Mouse (Mus musculus) 416B (cell line): ENCODE data around the gene Atf7.
A peak's percentile ranks its signal among the peaks of the same experiment; 100 is the strongest.
"Not testable (repeated sequence)": the region's sequence is repeated elsewhere in the genome, so short reads cannot be mapped to it uniquely, and the experiment has no call there.

Source experiments
- DNase-seq: peaks from one replicate; pipeline ENCODE4 v3.0.0; 2011; ENCODE audit warnings: low read depth

The Atf7 gene

DNA sequence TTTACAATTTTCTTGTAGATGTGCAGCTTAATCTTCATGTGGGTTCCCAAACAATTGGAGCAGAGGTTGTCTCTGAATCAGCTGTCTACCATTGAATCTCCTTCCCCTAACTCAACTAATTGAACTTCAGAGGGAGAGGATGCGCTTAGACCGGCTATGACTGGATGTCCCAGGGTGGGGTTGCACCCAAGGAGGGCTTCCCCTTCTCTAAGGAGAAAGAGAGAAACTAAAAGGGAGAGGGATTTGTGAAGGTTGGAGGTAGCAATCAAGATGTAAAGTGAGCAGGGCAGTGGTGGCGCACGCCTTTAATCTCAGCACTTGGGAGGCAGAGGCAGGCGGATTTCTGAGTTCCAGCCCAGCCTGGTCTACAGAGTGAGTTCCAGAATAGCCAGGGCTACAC lies 5.8 kb downstream of the Atf7 start:
- no peak for DNase-seq

DNA sequence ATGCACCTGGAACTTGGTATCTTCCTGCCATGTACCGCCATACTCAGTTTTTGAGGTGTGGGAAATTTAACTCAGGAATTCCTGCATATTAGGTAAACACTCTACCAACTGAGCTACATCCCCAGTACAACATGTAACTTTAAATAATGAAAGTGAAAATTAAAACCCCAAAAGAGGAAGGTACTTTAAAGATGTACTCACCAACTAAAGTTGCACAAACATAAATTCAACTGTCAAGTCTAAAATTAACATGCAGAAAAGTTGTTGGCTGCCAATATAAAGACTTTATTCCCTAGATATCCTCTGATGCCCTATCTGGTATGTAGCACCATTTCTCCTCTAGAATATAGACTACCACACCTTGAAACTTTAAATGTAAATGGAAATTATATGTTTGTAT lies 7.6 kb downstream of the Atf7 start:
- peak; percentile 56 for DNase-seq

DNA sequence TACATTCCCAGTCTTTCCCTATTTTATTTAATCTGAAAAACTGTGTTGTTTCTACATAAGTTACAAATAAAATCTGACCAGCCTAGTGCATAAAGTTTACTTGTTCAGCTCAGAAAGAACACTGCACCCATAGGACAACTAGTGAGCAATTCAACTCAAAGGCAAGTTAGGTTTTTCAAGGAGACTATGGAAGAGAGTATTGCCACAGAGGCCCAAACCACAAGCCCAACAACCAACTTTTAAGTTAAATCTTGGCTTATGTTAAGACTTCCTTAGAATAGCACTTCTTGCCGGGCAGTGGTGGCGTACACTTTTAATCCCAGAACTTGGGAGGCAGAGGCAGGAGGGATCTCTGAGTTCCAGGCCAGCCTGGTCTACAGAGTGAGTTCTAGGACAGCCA lies 9.1 kb downstream of the Atf7 start:
- DNase-seq = peak; percentile 56

DNA sequence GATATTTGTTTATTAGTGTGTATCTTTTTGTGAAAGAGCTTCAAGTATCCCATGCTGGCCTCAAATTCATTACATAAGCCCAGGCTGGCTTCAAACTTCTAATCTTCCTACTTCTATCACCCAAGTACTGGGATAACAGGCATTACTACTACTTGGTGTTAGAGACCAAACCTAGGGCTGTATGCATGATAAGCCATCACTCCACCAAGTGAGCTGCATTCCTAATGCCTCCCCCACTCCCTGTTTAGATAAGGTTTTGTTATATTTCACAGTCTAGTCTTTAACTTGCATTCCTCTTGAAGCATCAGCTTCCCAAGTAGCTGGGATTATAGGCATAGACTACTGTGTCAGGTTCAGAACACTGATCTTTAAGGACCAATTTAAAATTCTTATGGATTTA lies 11.0 kb downstream of the Atf7 start:
- no peak for DNase-seq

DNA sequence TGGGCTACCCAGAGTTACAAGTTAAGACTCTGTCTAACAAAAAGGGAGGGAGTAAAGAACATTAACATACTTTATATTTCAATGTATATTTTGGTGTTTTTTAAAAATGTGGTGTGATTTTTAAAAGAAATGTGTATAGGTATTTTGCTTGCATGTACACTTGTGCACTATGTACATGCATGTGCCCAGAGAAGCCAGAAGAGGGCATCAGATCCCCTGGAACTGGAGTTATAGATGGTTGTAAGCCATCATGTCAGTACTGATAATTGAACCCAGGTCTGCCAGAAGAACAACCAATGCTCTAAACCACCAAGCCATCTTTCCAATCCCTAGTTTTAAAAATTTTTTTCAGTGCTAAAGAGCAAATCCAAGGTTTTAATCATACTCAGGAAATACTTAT lies 12.3 kb downstream of the Atf7 start:
- peak; percentile 37 for DNase-seq

DNA sequence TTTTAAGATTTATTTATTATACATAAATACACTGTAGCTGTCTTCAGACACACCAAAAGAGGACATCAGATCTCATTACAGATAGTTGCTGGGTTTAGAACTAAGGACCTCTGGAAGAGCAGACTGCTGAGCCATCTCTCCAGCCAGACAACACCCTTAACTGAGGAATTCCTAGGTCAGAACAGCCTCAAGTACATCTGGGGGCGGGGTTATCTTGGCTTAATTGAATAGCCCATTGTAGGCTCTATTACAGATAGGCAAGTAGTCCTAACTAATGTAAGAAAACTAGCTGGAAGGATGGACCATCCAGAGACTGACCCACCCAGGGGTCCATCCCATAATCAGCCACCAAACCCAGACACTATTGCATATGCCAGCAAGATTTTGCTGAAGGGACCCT lies 16.7 kb downstream of the Atf7 start:
- DNase-seq = not testable (repeated sequence)

DNA sequence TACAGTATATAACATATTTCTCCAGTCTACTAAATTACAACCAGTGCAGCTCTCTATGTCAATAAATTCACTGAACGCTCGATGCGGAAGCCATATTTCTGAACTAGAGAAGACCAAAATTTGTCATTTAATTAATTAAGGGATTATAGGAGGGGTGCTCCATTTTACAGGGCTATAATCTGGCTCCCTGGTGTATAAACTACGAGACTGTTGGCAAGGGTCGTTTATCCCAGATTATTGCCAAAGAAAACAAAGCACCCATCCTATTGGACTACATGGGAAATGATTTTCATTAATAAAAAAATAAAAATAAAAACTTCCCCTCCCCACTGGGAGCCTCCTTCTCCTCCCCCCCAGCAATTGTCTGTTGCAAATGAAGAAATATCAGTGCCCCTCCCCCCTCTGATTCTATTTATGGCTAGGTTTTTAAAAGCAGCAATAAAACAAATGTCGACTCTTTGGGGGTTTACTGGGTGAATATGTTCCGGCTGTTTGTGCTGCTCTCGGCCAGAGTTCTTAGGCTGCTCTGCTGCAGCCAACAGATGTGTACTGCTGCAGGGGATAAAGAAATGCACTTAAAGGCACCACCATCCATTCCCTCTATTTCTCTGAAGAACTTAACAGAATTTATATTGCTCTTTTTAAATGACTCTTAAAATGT lies 31.1 kb downstream of the Atf7 start:
- DNase-seq = no peak

DNA sequence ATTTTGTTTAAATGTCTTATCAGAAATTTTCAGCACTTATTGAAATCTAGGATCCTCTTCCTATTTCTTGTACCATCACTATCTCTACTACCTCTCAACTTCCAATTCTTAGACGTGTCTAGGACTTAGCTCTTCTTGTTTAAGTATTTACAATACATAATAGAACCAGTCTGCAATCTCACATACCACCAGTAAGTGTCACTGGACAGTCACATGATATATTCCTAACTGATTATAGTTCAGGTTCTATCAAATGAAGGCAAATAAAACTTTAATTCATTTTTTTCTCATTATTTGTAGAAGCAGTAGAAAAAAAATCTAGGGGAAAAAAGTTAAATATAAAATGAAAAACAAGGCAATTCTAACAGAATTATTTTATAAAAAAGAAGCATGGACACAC lies 32.6 kb downstream of the Atf7 start:
- DNase-seq = peak; percentile 63

DNA sequence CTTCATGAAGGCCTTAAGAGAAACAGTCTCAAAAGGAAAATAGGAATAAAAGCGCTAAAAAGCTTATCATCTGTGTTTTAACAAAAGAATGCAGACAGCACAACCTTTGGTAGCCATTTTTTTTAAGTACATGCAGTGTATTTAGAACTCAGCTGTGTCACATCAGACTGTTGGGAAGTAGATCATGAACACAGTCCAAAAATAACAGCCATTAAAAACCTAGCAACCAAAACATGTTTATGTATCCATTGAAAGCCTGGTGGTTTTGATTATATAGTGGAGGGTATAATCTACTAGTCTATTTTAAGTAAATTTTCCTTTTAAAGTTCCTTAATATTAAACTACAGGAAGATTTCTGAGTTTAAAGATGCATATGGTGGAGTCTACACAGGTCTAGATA lies 34.7 kb downstream of the Atf7 start:
- no peak for DNase-seq

DNA sequence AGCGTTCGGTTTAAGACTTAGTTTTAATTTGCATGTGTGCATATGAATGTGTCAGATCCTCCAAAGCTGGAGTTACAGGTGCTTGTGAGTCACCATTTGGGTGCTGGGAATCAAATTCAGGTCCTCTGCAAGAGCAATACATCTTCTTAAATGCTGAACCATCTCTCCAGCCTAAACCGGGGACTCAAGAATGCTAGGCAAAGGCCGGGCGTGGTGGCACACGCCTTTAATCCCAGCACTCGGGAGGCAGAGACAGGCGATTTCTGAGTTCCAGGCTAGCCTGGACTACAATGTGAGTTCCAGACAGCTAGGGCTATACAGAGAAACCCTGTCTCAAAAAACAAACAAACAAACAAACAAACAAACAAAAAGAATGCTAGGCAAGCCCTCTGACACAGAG lies 35.4 kb downstream of the Atf7 start:
- no peak for DNase-seq

DNA sequence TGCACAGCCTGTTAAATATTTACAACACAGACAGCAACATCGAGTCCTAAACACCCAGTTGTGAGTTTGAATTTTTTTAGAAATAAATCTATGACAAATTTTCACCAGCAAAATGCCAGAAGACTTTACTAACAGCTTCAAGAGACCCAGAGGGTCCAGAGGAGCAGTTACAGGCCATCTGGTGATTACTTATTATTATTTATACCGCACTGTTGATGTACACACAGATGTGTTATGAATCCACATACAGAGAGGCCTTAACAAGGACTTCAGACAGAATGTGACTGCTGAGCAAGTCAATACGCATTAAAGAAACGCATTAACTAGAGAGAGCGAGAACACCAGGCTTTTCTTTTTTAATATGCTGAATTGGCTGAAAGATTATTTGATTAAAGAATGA lies 39.8 kb downstream of the Atf7 start:
- DNase-seq = no peak

DNA sequence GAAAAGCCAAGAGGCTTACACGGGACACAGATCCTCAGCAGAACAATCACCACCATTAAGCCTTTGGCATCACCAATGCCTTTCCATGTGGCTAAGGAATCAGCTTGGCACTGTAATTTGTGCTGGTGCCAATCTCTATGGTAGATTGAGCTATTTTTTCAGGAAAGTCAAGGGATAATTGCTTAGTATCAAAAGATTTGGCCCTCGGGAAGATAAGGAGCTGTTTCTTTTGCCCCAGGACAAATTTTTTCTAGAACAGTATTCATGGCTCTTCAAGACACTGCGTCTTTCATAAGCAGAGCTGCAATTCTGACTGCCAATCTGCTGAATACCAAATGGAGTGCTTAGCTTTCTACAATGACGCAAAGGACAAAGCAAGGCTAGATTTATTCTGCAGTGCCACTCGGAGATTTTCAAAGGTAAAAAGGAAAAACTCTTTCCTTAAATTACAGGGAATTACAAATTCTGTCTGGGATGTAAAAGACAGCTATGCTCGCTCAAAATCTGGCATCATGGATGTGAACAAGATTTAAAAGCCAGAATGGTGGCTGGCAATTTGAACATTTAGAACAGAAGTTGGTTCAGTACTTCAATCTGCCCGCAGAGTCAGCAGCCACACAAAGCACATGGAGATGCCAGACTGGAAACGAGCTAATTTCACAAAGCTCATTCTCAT lies 41.4 kb downstream of the Atf7 start:
- no peak for DNase-seq

DNA sequence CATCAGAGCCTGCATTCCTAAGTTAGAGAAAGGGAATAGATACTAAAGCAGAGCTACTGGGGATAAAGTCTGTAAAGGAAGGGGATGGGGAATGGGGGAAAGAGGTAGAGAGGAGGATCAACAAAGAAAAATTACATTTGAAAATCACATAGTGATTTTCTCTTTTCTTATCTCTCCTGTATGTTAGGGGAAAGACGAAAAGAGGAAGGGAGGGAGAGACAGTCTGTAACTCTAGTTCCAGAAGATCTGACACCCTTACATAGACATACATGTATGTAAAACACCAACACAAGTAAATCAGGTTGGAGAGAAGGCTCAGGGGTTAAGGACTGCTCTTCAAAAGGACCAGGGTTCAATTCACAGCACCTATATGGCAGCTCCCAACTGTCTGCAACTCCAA lies 44.1 kb downstream of the Atf7 start:
- no peak for DNase-seq

DNA sequence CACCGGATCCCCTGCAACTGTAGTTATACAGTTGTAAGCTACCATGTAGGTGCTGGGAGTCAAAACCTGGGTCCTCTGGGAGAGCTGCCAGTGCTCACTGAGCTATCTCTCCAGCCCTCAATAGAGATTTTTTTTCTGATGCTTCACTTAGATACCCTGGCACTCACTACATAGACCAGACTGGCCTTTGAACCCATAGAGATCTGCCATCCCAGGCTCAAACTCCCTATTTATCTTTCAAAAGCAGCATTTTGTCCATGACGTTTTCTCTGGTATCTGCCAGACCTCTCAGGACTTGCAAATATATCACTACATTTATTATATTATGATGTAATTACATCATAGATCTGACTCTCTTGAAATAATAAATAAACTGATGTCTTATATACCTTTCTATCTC lies 46.9 kb downstream of the Atf7 start:
- no peak for DNase-seq

DNA sequence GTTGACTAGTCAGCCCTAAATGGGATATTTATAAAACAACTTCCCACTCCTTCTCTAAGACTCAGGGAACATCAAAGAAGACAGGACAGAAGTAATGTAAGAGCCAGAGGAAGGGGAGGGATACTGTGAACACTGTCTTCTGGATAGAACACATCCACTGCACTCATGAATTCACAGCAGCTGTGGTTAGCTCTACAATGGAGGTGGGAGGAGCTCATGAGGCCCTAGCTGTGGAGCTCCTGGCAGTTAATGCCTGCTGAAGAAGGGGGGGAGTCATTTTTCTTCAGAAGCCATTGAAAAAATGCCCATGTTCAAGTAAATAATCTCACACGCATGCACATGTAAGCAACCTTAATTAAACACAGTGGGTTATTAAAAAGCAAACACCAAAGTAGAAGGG lies 48.3 kb downstream of the Atf7 start:
- DNase-seq = no peak

DNA sequence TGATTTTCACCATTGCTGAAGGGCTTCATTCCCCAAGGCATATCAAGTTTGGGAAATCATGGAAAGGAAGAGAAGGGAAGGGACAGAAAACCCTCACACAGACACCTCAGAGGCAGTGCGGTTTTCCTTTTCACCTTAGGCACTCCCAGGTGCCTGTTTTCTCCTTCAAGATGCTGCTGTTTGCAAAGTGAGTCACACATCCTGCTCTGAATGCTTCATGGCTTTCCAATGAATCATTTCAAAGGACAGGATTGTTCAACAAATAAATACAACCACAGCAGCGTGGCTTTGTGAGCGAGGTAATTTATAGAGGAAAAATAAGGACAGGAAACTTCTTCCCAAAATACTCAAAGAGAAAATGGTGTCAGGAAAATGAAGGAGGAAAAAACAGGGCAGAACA lies 53.2 kb downstream of the Atf7 start:
- peak; percentile 64 for DNase-seq

DNA sequence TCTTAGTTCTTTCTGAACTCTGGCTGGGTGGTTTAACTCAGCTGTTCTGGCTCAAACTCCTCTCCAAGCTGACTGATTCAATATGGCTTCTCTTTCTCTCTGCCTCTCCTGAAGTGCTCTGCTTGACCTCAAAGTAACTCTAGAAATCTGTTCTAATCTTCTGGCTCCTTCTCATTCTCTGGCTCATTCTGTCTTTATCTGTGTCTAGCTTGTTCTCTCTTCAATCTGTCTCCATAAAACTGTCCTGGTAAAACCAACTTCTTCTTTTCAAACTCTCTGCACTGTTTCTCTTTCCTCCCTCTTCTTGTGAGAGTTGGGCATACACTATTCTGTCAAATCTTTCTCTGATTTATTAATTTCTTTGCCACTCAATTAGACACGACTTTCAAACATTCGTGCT lies 57.4 kb downstream of the Atf7 start:
- DNase-seq = no peak

DNA sequence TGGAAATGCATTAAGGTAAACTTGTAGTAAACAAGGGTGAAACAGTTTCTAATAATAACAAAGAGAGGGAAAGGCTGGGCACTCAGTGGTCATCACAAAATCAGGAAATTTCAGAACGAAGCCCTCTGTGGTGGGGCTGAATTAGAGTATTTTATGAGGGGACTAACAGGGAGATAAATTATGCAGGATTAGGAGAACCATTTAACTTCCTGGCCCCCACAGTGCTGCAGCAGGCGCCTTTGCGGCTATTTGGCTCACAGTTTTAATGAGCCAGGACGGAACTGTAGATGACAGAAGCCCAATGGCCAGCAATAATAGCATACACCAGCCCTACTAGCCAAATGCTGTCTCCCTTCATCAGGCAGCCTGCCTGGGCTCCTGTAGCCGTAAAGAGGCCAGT lies 61.6 kb downstream of the Atf7 start:
- no peak for DNase-seq

DNA sequence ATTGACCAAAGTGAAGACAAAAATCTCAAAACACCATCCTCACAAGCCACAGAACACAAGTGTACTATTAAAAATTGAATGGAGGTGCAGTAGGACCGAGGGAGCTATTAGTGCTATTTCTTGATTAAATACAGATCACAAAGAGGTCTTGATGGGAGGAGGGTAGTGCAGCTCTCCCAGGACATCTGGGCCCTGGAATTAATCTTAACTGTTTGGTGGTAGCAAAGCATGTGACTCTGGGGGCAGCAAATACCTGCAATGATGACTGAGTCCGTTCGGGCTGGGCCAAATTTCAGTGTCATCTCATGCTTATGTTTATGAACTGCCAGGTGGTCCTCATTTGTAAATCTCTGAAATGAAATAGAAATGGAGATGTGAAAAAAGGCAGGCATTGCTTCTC lies 62.2 kb downstream of the Atf7 start:
- DNase-seq = no peak

DNA sequence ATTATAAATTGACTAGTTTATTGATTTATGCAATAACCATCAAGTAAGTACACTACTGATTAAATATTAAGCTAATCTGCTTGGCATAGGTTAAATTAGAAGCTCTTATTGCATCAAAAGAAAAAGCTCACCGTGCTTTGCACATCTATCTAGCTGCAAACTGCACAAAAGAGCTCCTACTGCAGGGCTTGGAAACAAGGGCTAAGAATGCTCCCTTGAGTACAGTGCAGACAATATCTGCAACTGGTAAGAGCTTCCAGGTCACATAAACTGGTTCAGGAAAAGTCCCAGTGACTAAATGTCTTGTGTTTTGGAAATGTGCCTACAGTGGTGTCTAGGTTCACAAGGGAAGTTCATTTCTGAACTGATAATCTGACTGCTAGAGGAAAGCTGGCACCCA lies 62.8 kb downstream of the Atf7 start:
- no peak for DNase-seq

DNA sequence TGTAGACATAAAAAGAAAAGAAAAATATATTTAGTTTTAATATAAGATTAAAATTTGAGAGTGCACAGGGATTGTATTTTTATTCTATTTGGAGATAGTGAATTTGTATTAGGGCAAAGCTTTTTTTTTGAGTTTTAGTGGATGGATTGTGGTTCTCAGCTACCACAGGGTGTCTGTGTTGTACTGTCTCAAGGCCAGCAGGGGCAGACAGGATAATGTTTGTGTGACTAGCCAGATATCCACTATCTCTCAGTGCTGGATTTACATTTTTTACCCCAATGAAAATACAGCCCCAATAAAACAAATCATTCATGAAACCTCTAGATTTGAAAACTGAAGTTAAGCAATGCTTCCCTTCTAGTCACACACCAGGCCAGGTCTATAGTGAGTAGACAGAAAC lies 67.7 kb downstream of the Atf7 start:
- peak; percentile 43 for DNase-seq

DNA sequence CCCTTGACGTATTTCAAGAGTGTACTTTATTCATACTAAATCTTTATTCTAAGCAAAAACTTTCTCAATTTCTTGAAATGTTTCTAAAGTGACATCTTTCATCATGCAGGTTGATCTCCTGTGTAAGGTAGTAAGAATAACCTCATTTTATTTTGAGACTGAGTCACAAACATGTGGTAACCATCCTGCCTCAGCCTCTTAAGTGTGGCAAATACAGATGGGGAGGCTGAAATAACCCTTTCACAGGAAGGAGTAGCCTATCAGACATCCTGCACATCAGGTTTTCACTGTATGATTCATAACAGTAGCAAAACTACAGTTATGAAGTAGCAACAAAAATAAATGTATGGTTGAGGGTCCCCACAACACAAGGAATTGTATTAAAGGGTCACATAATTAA lies 69.7 kb downstream of the Atf7 start:
- peak; percentile 90 for DNase-seq

DNA sequence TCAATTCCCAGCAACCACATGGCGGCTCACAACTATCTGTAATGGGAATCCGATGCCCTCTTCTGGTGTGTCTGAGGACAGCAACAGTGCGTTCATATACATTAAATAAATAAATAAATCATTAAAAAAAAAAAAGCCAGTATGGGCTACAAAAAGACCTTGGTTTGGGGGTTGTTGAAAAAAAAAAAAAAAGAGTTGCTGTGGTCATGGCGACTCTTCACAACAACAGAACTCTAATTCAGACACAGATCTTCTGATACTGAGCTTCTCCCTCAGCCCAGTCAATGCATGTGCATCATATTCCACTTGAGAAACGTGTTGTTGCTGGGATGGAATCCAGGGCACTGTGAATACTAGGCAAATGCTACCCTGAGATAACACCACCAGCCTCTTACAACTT lies 72.7 kb downstream of the Atf7 start:
- no peak for DNase-seq

DNA sequence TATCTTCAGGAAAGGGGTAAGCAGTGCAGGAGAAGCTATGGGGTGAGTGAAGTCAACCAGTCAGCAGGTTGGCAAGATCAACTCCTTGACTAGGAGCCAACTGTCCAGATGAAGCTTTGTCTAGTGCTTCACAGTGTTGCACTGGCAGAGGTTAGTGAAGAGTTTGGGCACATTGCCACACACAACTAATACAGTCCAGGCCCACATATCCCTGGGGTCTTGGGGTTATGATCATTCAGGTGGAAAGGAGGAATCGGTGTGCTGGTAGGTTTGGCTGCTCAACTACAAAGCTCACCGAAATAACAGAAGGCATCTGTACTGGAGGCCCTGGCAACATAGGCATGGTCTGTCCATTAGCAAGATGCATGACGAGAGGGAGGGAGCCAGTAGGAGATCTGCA lies 77.8 kb downstream of the Atf7 start:
- DNase-seq = no peak
